Mouse (Mus musculus) limb, embryonic 13.5 days (tissue): ENCODE data around the gene Spem2. TPM values are rescaled to one million over a fixed set of nuclear protein-coding genes. Genes with fewer than 3 reads are reported as not detected.

Source experiments
- ATAC-seq: fragments of 200-750 bp; cut with Nextera tagmentation; 2 replicates; pipeline ENCODE4 v1.8.0; 2017; ENCODE audit warnings: low read depth, moderate number of reproducible peaks, moderate TSS enrichment; ENCODE audit not compliant: low FRiP score
- H3K27ac ChIP-seq: fragments of 300-500 bp; sonication (generic); 2 replicates; pipeline ENCODE4 v1.5.1; 2015; ENCODE audit warnings: inconsistent platforms, mild to moderate bottlenecking, moderate library complexity
- H3K27me3 ChIP-seq: fragments of 300-500 bp; sonication (generic); 2 replicates; pipeline ENCODE4 v1.6.1; 2015; ENCODE audit warnings: mild to moderate bottlenecking, inconsistent platforms
- H3K36me3 ChIP-seq: fragments of 300-500 bp; sonication (generic); 2 replicates; pipeline ENCODE4 v1.6.1; 2015; ENCODE audit warnings: inconsistent platforms, mild to moderate bottlenecking, moderate library complexity
- H3K4me1 ChIP-seq: fragments of 300-500 bp; sonication (generic); 2 replicates; pipeline ENCODE4 v1.6.1; 2015; ENCODE audit warnings: inconsistent platforms
- H3K4me2 ChIP-seq: fragments of 300-500 bp; sonication (generic); replicated peaks from 2 replicates; pipeline ENCODE4 v1.6.1; 2015; ENCODE audit warnings: inconsistent platforms, mild to moderate bottlenecking, moderate library complexity
- H3K4me3 ChIP-seq: fragments of 300-500 bp; sonication (generic); 2 replicates; pipeline ENCODE4 v1.5.1; 2015; ENCODE audit warnings: moderate library complexity, mild to moderate bottlenecking, inconsistent platforms
- H3K9ac ChIP-seq: fragments of 300-500 bp; sonication (generic); 2 replicates; pipeline ENCODE4 v1.6.1; 2015; ENCODE audit warnings: mild to moderate bottlenecking, inconsistent platforms
- H3K9me3 ChIP-seq: fragments of 300-500 bp; sonication (generic); 2 replicates; pipeline ENCODE4 v1.6.1; 2016; ENCODE audit warnings: inconsistent platforms
- WGBS: fragments of 180-500 bp; shearing (Covaris S2); methylation state at CpG from one replicate; pipeline ENCODE4 v1.1.7; 2015; 5-methylcytosine and 5-hydroxymethylcytosine counted together
- polyA plus RNA-seq: library from polyadenylated mRNA; unstranded; fragments of >200 nt; fragmentation: Nextera tagmentation; extraction: Ambion mirVana; gene quantifications from 2 replicates; pipeline ENCODE4 v1.2.1, GENCODE M21; 2015

The Spem2 gene
- polyA plus RNA-seq, 1 experiment from 2014 or later, result not detected

DNA sequence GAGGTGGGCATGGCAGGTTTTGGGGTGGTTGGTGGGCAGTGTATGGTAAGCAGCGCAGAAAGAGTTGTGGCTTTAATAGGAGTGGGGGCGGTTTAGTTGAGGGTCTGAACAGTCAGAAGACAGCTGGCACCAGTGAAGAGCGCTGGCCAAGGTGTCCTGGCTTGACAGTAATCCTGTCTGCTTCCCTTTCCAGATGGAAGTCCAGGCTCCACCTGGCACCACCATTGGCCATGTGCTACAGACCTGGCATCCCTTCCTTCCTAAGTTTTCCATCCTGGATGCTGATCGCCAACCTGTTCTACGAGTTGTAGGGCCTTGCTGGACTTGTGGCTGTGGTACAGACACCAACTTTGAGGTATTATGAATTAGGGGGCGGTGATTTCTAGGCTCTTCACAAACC lies 29.8 kb upstream of the Spem2 start:
- Histone ChIP-seq H3K36me3 (peaks cover 49% of the 10 kb centered on the region), H3K9ac (peak overlapping the region; percentile 90), H3K4me3 (peak overlapping the region; percentile 79), H3K4me1 (peaks cover 33% of the 10 kb centered on the region), H3K4me2 (peak overlapping the region; percentile 93), H3K9me3 (no peaks in the 10 kb centered on the region), H3K27me3 (no peaks in the 10 kb centered on the region), H3K27ac (no peak overlapping the region)
- no peak for ATAC-seq
- WGBS, result 96% methylated on average over 6 of the region's 6 CpGs

DNA sequence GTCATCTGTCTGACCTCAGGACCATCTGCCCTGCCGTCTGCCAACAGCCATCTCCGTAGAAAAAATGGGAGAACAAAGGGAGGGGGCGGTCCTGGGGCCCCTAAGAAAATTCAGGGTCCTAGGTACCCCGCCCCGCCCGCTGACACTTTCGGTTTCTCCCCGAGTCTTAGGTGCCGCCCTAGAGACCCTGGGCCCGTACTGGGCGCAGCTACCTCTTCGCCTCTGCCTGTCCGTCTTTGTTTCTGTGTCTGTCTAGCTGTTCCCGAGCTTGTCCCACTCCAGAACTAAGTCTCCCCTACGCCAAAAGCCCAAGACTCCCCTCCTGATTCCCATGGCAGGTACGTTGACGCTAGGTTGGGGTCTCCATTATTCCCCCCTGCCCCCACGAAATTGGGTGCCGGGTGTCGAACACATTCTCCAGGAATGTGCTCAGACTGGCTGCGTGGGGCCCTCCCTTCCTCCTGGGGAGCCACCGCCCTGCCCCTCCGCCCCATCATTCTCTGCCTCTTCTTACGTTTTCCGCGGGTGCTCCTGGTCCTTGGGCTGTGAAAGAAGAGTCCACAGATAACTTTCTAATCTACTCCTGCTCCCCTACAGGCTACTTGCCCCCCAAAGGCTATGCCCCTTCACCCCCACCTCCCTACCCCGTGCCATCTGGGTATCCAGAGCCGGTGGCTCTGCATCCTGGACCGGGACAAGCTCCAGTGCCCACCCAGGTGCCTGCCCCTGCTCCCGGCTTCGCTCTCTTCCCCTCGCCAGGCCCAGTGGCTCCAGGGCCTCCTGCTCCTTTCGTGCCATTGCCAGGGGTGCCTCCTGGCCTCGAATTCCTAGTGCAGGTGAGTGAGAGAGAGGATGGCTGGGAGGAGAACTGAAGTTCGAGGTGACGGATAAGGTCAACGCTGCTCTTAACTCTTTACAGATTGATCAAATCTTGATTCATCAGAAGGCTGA lies 28.7 kb upstream of the Spem2 start:
- Histone ChIP-seq H3K9ac (peak overlapping the region; percentile 90), H3K27ac (peak overlapping the region; percentile 96), H3K4me3 (peak overlapping the region; percentile 79), H3K4me1 (peaks cover 31% of the 10 kb centered on the region), H3K9me3 (no peaks in the 10 kb centered on the region), H3K27me3 (no peaks in the 10 kb centered on the region), H3K4me2 (peak overlapping the region; percentile 93), H3K36me3 (peaks cover 44% of the 10 kb centered on the region)
- ATAC-seq, result peak; percentile 41
- WGBS, result 12% methylated on average over 36 of the region's 37 CpGs

DNA sequence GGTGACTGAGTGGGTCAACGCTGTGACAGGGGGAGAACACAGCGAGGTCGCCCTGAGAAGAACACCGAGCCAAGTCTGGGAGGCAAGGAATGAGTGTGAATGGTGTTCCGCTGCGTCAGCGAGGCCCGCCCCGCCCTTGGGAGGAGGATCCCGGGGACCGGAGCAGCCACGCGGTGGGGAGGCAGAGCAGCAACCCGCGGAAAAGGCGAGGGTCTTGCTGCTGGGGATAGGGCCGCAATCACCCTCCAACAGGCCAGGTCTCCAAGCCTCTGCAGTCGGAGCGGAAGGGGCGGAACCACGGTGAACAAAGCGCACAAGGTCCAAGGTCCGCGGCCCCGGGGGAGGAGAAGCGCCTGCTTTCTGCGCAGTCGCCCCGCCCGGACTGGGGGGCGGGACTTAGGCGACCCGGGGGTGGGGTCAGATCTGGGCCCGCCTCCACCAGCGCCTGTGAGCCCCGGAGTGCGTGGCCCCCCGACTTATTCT lies 28.0 kb upstream of the Spem2 start, which contains the start of gene Plscr3:
TSS of gene Plscr3 (plus strand) at position 179 of the 483 bp plus-strand sequence.
- Histone ChIP-seq H3K36me3 (peaks cover 37% of the 10 kb centered on the region), H3K9ac (peak within 1 kb of the TSS; percentile 90), H3K9me3 (no peaks in the 10 kb centered on the region), H3K27ac (peak within 1 kb of the TSS; percentile 96), H3K27me3 (no peaks in the 10 kb centered on the region), H3K4me2 (peak within 1 kb of the TSS; percentile 93), H3K4me3 (peak within 1 kb of the TSS; percentile 79), H3K4me1 (peaks cover 31% of the 10 kb centered on the region)
- 0% methylated on average over 35 of the region's 38 CpGs for whole genome bisulfite sequencing
- peak; percentile 93 for ATAC-seq

DNA sequence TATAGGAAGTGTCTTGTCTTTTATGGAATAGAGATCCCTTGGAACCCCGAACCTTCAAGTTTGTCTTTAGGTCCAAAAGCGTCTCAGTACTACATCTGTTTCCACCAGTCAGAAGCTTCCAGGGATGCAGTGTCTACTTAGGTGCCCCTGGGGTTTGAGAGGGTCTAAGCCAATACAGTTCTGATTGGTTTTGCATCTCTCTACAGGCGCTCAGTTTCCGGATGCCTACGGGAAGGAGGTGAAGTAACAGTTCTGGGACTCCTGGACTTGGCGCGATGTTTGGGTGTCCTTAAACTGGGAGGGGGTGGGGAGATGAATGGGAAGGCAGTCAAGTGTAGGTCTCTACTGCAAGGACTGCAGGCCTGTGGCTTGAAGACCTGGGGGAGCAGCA lies 20.4 kb upstream of the Spem2 start:
- H3K4me1 ChIP-seq, result peaks cover 41% of the 10 kb centered on the region
- H3K27ac ChIP-seq, result peak overlapping the region; percentile 93
- ATAC-seq, result no peak
- 0 out of 2 replicates have a peak, but pooled peaks cover 2% of the 10 kb centered on the region for H3K36me3 ChIP-seq
- H3K9ac ChIP-seq, result peak overlapping the region; percentile 75
- H3K27me3 ChIP-seq, result peaks cover 20% of the 10 kb centered on the region; the same call in 1 of the 2 replicates
- no peaks in the 10 kb centered on the region for H3K9me3 ChIP-seq
- WGBS, result 2% methylated on average over 7 of the region's 7 CpGs
- H3K4me3 ChIP-seq, result peak overlapping the region; percentile 81
- peak overlapping the region; percentile 93 for H3K4me2 ChIP-seq

DNA sequence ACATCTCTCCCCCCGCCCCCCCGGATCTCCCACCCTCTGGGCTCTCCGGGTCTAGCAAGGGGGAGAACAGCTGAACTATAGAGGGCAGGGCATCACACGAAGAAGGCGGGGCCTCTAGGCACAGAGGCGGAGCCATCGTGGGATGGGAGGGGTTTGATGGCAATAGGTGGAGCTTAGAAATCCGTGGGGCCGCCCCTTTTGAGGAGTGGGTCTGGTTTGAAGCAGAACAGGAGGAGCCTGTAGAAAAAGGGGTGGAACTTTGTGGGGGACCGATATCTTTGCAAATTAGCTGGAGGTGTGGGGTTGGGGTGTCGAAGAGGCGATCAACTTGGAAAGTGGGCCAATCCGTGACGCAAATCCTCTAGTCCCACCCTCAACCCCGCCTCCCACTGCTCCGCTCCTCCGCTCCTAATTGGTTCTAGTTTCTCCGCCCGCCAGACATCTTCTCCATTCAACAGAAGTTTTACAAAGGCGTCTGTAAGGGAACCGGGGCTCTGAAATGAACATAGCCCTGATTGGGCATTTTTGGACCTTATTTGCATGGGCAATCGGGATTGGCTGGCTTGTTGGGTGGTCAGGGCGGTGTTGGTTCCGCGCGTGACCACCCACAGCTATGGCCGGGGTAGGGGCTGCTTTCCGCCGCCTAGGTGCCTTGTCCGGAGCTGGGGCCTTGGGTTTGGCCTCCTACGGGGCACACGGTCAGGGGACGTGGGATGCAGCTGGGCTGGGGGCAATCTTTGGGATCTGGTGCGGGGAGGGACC lies 19.9 kb upstream of the Spem2 start, which contains the start of gene Tmem256:
TSS of gene Tmem256 (plus strand) at position 563 of the 762 bp plus-strand sequence.
- under 1% methylated on average over 34 of the region's 34 CpGs for WGBS
- H3K27ac ChIP-seq, result peak within 1 kb of the TSS; percentile 93
- H3K27me3 ChIP-seq, result peaks cover 25% of the 10 kb centered on the region; the same call in 1 of the 2 replicates
- peaks cover 8% of the 10 kb centered on the region for H3K36me3 ChIP-seq
- H3K4me2 ChIP-seq, result peak within 1 kb of the TSS; percentile 93
- peak within 1 kb of the TSS; percentile 81 for H3K4me3 ChIP-seq
- H3K4me1 ChIP-seq, result peaks cover 43% of the 10 kb centered on the region
- ATAC-seq, result peak; percentile 91
- H3K9ac ChIP-seq, result peak within 1 kb of the TSS; percentile 91
- H3K9me3 ChIP-seq, result no peaks in the 10 kb centered on the region

DNA sequence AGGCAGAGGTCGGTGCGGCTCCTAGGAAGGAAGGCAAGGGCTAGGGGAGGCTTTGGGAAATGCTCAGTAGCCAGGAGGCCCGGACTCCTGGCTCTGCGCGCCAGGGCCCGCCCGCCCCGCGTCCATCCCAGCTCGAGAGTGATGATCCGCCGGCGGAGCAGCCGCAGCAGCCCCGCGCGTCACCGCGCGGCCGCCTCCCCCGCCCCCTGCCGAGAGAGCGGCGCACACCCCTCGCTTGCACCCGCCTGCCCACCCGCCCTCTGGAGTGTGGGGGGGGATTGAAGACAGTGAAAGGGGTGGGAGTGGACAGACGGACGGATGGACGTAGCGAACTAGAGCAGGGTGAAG lies 19.3 kb upstream of the Spem2 start, which contains the start of gene Nlgn2:
TSS of gene Nlgn2 (minus strand) at position 181 of the 348 bp plus-strand sequence.
- Histone ChIP-seq H3K9ac (peak within 1 kb of the TSS; percentile 91), H3K4me3 (peak within 1 kb of the TSS; percentile 81), H3K27ac (peak within 1 kb of the TSS; percentile 93), H3K36me3 (peaks cover 14% of the 10 kb centered on the region), H3K9me3 (no peaks in the 10 kb centered on the region), H3K27me3 (peaks cover 25% of the 10 kb centered on the region; the same call in 1 of the 2 replicates), H3K4me2 (peak within 1 kb of the TSS; percentile 93), H3K4me1 (peaks cover 43% of the 10 kb centered on the region)
- ATAC-seq, result no peak
- under 1% methylated on average over 32 of the region's 32 CpGs for WGBS

DNA sequence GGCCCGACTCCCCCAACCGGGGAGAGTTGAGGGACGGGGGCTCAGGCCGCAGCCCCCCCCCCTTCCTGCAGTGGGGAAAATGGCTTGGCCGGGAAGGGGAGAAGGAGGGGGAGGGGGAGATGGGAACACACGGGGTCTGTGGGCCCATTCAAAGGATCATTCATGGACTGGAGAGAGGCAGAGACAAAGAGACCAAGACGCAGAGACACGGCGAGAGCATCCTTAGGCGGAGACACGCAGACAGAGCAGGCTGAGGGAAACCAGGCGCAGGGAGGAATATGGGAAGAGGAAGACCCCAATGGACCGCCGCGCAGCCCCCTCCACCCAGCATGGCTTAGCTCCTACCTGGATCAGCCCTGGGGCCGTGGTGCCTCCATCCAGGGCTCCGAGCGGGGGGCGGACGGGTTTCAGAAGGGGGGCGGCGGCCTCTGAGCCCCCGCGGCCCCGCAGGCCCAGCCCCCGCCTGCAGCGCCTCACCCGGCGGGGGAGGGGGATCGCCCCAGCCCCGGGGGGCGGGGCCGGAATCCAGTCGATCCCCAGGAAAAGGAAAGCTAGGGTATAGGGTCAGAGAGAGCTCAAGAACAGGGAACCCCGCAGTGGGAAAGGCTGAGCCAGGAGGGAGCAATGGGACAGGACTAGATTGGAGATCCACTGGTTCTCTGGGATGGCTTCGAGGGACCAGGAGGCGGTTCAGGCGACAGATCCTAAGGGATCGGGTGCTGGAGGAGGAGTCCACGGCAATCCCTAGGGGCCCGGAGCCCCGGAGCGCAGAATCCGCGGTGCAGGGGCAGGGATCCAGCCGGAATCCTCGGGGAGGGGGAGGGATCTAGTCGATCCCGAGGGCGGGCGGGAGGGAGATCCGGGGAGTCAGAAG lies 18.7 kb upstream of the Spem2 start:
- peaks cover 25% of the 10 kb centered on the region; the same call in 1 of the 2 replicates for H3K27me3 ChIP-seq
- peak overlapping the region; percentile 91 for H3K9ac ChIP-seq
- no peaks in the 10 kb centered on the region for H3K9me3 ChIP-seq
- H3K36me3 ChIP-seq, result peaks cover 20% of the 10 kb centered on the region
- H3K27ac ChIP-seq, result peak overlapping the region; percentile 84
- H3K4me3 ChIP-seq, result peak overlapping the region; percentile 81
- under 1% methylated on average over 43 of the region's 52 CpGs for WGBS
- H3K4me1 ChIP-seq, result peaks cover 43% of the 10 kb centered on the region
- H3K4me2 ChIP-seq, result peak overlapping the region; percentile 93
- no peak for ATAC-seq

DNA sequence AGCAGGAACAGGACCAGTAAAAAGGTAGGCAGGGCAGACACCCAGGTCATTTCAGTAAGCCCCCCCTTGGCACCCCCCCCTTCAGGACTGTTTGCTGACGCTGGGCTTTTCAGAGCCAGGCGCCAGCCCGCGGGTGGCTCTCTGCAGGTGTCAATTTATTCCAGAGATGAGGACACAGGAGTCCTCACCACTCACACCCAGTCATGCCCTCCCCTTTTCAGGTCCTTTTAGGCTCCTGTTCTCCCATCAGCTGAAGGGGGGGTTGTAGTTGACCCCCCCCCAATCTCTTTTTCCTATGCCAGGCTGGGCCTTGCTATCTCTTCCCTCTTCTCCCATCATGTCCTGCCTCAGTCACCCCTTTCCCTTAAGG lies 17.7 kb upstream of the Spem2 start:
- ATAC-seq, result no peak
- Histone ChIP-seq H3K4me2 (peak overlapping the region; percentile 93), H3K9me3 (no peaks in the 10 kb centered on the region), H3K4me1 (peaks cover 43% of the 10 kb centered on the region), H3K27ac (no peak overlapping the region), H3K27me3 (peaks cover 25% of the 10 kb centered on the region; the same call in 1 of the 2 replicates), H3K9ac (peak overlapping the region; percentile 91), H3K4me3 (peak overlapping the region; percentile 81), H3K36me3 (peaks cover 27% of the 10 kb centered on the region)
- 11% methylated on average over 4 of the region's 4 CpGs for WGBS

DNA sequence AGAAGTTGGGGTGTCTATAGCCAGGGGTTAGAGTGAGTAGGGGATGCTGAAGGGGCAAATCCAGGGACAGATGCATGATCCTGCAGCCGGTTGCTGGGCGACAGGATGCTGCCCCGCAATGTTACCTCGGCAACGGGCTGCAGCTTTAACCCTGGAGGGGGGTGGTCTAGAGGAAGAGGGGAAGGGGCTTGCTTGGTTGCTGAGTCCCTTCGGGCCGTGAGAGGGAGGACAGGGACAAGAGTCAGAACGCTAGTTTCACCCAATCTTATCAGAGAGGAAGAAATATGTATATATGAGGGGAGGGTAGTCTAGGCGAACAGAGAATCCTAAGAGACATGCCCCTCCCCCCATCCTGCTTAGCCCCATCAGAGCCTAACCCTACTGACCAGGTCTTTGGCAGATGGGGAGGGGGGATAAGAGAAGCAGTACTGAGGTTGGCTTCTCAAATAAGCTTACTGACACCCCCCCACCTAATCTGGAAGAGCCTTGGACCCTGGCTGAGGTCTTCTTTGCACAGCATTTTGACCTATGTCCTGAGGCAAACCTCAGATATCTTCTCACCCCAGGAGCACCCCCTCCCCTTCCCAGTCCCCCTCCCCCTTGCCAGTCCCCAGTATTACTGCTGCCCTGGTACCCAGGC lies 17.2 kb upstream of the Spem2 start:
- H3K36me3 ChIP-seq, result peaks cover 29% of the 10 kb centered on the region
- no peak overlapping the region for H3K27ac ChIP-seq
- peak overlapping the region; percentile 93 for H3K4me2 ChIP-seq
- no peak for ATAC-seq
- H3K4me1 ChIP-seq, result peaks cover 43% of the 10 kb centered on the region
- H3K4me3 ChIP-seq, result peak overlapping the region; percentile 81
- H3K27me3 ChIP-seq, result peaks cover 25% of the 10 kb centered on the region; the same call in 1 of the 2 replicates
- no peaks in the 10 kb centered on the region for H3K9me3 ChIP-seq
- H3K9ac ChIP-seq, result peak overlapping the region; percentile 74
- 7% methylated on average over 9 of the region's 9 CpGs for WGBS

DNA sequence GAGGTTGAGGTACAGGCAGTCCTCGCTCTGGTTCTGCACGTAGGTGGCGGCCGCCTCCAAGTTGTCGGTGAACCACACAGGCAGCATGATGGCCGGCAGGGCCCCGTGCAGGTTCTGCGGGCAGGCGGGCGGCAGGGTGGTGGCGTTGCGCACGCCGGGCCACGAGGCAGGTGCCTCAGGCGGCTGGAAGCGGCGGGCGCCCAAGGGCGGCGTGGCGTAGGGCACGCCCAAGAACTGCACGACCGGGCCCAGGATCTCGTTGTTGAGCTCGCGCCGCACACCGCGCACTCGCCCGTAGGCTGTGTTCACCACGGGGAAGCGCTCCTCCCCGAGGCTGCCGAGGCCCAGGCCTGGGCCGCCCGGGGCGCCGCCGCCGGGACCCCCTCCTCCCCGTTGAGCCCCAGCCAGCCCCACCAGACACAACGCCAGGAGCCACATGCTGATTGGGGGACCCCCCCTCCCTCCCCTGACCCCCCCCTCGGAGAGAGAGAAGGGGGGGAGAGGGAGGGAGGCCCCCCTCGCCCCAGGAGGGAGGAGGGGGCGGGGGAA lies 15.8 kb upstream of the Spem2 start:
- WGBS, result 6% methylated on average over 42 of the region's 48 CpGs

More for the DNA sequence above, 15.8 kb upstream of the Spem2 start:
- no peak overlapping the region for H3K27ac ChIP-seq
- peak overlapping the region; percentile 93 for H3K4me2 ChIP-seq
- peaks cover 36% of the 10 kb centered on the region for H3K4me1 ChIP-seq
- no peaks in the 10 kb centered on the region for H3K9me3 ChIP-seq
- no peak for ATAC-seq
- H3K9ac ChIP-seq, result peak overlapping the region; percentile 74
- peaks cover 25% of the 10 kb centered on the region; the same call in 1 of the 2 replicates for H3K27me3 ChIP-seq
- peaks cover 35% of the 10 kb centered on the region for H3K36me3 ChIP-seq
- H3K4me3 ChIP-seq, result peak overlapping the region; percentile 81
